Mouse (Mus musculus) bone marrow, adult 2 months (tissue): ENCODE data around the gene Hint2. TPM values are rescaled to one million over a fixed set of nuclear protein-coding genes. Genes with fewer than 3 reads are reported as not detected.

ENCODE experiments used
- H3K27ac ChIP-seq: fragments of 200-500 bp; 2 replicates; pipeline ENCODE4 v1.5.1; 2012; ENCODE audit warnings: low read depth, mild to moderate bottlenecking, control low read depth, inconsistent platforms, low read length; ENCODE audit not compliant: control insufficient read depth, poor library complexity, insufficient read depth
- H3K4me1 ChIP-seq: fragments of 200-500 bp; 2 replicates; pipeline ENCODE4 v1.6.1; 2011; ENCODE audit warnings: low read length; ENCODE audit not compliant: control insufficient read depth, insufficient read depth
- H3K4me3 ChIP-seq: fragments of 200-500 bp; replicated peaks from 2 replicates; pipeline ENCODE3; 2011; ENCODE audit warnings: mild to moderate bottlenecking, low read depth, low read length, control low read depth; ENCODE audit not compliant: control insufficient read depth
- CTCF ChIP-seq: fragments of 200-500 bp; IDR thresholded peaks from 2 replicates; pipeline ENCODE4 v1.5.1; 2011; ENCODE audit warnings: low read length, control low read depth; ENCODE audit not compliant: control insufficient read depth, insufficient read depth
- POLR2A ChIP-seq: fragments of 200-500 bp; IDR thresholded peaks from 2 replicates; pipeline ENCODE4 v1.6.1; 2011; ENCODE audit warnings: low read depth, mild to moderate bottlenecking, control low read depth, low read length, borderline replicate concordance; ENCODE audit not compliant: control insufficient read depth
- WGBS: fragments of 180-500 bp; shearing (Covaris S2); methylation state at CpG from one replicate; pipeline ENCODE4 v1.1.7; 2018; 5-methylcytosine and 5-hydroxymethylcytosine counted together
- polyA plus RNA-seq: library from polyadenylated mRNA; stranded (reverse); fragments of >200 nt; gene quantifications from 2 replicates; pipeline ENCODE4 v1.2.4, GENCODE M21; 2011; ENCODE audit warnings: low replicate concordance; ENCODE audit not compliant: missing spikeins, insufficient read depth, insufficient read length

Gene Hint2
- polyA plus RNA-seq, 1 experiment, result 40.6 TPM

- WGBS, result 23% methylated on average over 5 of the region's 5 CpGs
- Histone ChIP-seq H3K27ac (no peak overlapping the region), H3K4me1 (peaks cover 2% of the 10 kb centered on the region; the same call in 1 of the 2 replicates), H3K4me3 (no peak overlapping the region)
- no peak for TF ChIP-seq CTCF
- TF ChIP-seq POLR2A, result no peak
These were observed 37.6 kb upstream of the Hint2 start for GRCm38 (mm10) chr4:43693806-43694241.

GRCm38 (mm10) chr4:43691026-43691425 is 34.8 kb upstream of the Hint2 start:
- H3K4me3 ChIP-seq, result no peak overlapping the region
- WGBS, result 44% methylated on average over 5 of the region's 5 CpGs
- no peak for TF ChIP-seq CTCF
- TF ChIP-seq POLR2A, result no peak

GRCm38 (mm10) chr4:43690021-43690420 is 33.8 kb upstream of the Hint2 start:
- 88% methylated on average over 17 of the region's 17 CpGs for WGBS
- Histone ChIP-seq H3K4me3 (no peak overlapping the region), H3K27ac (no peak overlapping the region), H3K4me1 (peaks cover 2% of the 10 kb centered on the region; the same call in 1 of the 2 replicates)
- TF ChIP-seq POLR2A (no peak), CTCF (no peak)

More at GRCm38 (mm10) chr4:43691026-43691425, 34.8 kb upstream of the Hint2 start:
- Histone ChIP-seq H3K27ac (no peak overlapping the region), H3K4me1 (peaks cover 2% of the 10 kb centered on the region; the same call in 1 of the 2 replicates)

GRCm38 (mm10) chr4:43679416-43680043 is 23.3 kb upstream of the Hint2 start:
- Histone ChIP-seq H3K27ac (no peak overlapping the region), H3K4me3 (no peak overlapping the region), H3K4me1 (no peaks in the 10 kb centered on the region)
- WGBS, result 79% methylated on average over 7 of the region's 7 CpGs
- TF ChIP-seq CTCF, result no peak
- no peak for TF ChIP-seq POLR2A

GRCm38 (mm10) chr4:43678541-43678940 is 22.3 kb upstream of the Hint2 start:
- WGBS, result 86% methylated on average over 6 of the region's 6 CpGs
- Histone ChIP-seq H3K4me3 (no peak overlapping the region), H3K27ac (no peak overlapping the region), H3K4me1 (no peaks in the 10 kb centered on the region)
- no peak for TF ChIP-seq CTCF
- no peak for TF ChIP-seq POLR2A

GRCm38 (mm10) chr4:43675608-43676007 is 19.3 kb upstream of the Hint2 start:
- no peaks in the 10 kb centered on the region for H3K4me1 ChIP-seq
- TF ChIP-seq POLR2A (no peak), CTCF (no peak)
- 70% methylated on average over 4 of the region's 4 CpGs for WGBS
- H3K27ac ChIP-seq, result no peak overlapping the region
- no peak overlapping the region for H3K4me3 ChIP-seq

- Histone ChIP-seq H3K4me3 (no peak overlapping the region), H3K27ac (no peak overlapping the region), H3K4me1 (no peaks in the 10 kb centered on the region)
- WGBS, result 76% methylated on average over 5 of the region's 5 CpGs
- TF ChIP-seq CTCF (no peak), POLR2A (no peak)
These were observed 18.7 kb upstream of the Hint2 start for GRCm38 (mm10) chr4:43674974-43675373.

GRCm38 (mm10) chr4:43673703-43674102 is 17.4 kb upstream of the Hint2 start:
- WGBS, result 82% methylated on average over 8 of the region's 8 CpGs
- TF ChIP-seq POLR2A (no peak), CTCF (no peak)

More at GRCm38 (mm10) chr4:43673703-43674102, 17.4 kb upstream of the Hint2 start:
- Histone ChIP-seq H3K4me3 (no peak overlapping the region), H3K4me1 (peaks cover under 1% of the 10 kb centered on the region; the same call in 1 of the 2 replicates), H3K27ac (no peak overlapping the region)
